Mouse (Mus musculus): ENCODE measurements around the gene Stxbp2.

DNA sequence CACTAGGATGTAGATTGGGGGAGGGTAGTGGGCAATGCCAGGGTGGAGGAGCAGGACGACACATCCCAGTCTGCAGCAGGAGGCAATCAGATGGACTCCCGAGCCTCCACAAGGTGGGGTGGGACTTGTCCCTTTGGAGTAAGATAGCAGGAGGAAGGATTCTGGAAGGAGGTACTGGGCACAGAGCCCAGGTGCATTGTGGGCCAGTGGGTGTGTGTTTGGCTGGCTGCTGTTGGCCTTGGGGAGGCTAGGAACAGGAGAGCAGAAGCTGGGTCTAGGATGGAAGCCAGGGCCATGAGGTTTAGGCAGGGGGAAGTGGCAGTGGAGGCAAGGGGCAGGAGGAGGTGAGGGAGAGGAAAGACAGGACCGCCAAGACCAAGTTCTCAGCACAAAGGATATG is 37.3 kb upstream of the Stxbp2 start:
- TF ChIP-seq POLR2A (IDR thresholded peaks at IDR 0.05; ENCODE audit: borderline replicate concordance, extremely low read depth, insufficient read depth, insufficient read length, poor library complexity, severe bottlenecking): no peak
- no peak for TF ChIP-seq CTCF (IDR thresholded peaks at IDR 0.05; ENCODE audit: borderline replicate concordance, extremely low read depth, insufficient read depth, insufficient read length)
